Mouse (Mus musculus) gastrocnemius, adult 2 months (tissue): ENCODE measurements around the gene Rnf8. TPM values are rescaled to one million over a fixed set of nuclear protein-coding genes. Genes with fewer than 3 reads are reported as not detected.

Experiments
- DNase-seq: peaks from one replicate; pipeline ENCODE4 v3.0.0; 2022
- H3K27ac ChIP-seq: fragments of 200-600 bp; 2 replicates; pipeline ENCODE4 v1.8.1; 2022; ENCODE audit warnings: mild to moderate bottlenecking
- H3K4me3 ChIP-seq: fragments of 200-600 bp; 2 replicates; pipeline ENCODE4 v1.8.1; 2022; ENCODE audit warnings: mild to moderate bottlenecking, moderate library complexity
- CTCF ChIP-seq: fragments of 200-600 bp; IDR thresholded peaks from 2 replicates; pipeline ENCODE4 v1.8.1; 2022; ENCODE audit warnings: antibody characterized with exemption, mild to moderate bottlenecking, moderate library complexity
- intact Hi-C: fragments of 180-260 bp; cut with DNase I; formaldehyde crosslinking; loops from one replicate; pipeline ENCODE4 v1.15.1; 2025
- total RNA-seq, 2 experiments: library from RNA; stranded (reverse); gene quantifications; 2 replicates each; pipeline ENCODE4 v1.2.3; 2021

Rnf8 gene
- total RNA-seq, 2 experiments from 2014 or later: 20.1 to 22.3 TPM

GRCm38 (mm10) chr17:29635492-29635891 is 20.9 kb downstream of the Rnf8 start:
- Histone ChIP-seq H3K4me3 (no peak overlapping the region), H3K27ac (no peak overlapping the region)
- no peak for DNase-seq
- TF ChIP-seq CTCF: no peak
- intact Hi-C loops: loop anchor here (10.0 kb wide), 1 partner anchor 249 kb away; no protein-coding TSS in a partner anchor

DNA sequence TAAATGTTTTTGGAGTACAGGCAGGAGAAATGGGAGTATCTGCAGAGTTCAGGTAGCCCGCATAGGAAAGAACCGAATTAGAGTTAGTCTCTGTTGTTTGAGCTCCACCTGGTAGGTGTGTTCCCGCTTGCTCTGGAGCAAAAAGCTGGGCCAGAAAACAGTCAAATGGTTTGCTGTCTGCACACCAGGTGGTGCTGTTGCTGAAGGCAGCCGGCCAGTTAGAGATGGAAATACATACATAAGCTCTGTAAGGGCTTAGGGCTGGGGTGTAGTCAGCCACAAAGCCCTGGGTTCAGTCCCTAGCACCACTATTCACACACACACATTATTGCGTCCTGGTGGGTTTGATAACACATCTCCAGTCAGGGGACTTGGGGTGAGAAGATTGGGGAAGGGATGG is 21.5 kb downstream of the Rnf8 start:
- H3K27ac ChIP-seq: no peak overlapping the region
- peak; percentile 42 for DNase-seq
- no peak overlapping the region for H3K4me3 ChIP-seq
- peak; percentile 62 for TF ChIP-seq CTCF
- intact Hi-C loops: loop anchor here (10.0 kb wide), 1 partner anchor 249 kb away; no protein-coding TSS in a partner anchor

DNA sequence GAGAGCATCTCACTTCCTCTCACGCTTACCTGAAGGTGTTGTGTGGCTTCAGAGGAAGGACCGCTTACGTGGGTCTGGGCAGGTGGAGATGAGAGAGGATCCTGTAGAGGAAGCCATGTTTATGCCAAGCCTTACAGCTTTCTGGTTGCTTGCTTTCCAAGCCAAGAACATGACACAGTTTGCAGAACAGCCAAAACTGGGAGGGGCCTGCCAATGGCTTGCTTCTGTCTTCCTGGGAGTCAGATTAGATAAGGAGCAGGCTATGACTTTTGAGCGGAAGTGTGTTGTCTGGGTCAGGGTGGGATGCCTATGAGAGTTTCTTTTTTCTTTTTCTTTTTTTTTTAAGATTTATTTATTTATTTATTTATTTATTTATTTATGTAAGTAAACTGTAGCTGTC is 22.8 kb downstream of the Rnf8 start:
- no peak for TF ChIP-seq CTCF

DNA sequence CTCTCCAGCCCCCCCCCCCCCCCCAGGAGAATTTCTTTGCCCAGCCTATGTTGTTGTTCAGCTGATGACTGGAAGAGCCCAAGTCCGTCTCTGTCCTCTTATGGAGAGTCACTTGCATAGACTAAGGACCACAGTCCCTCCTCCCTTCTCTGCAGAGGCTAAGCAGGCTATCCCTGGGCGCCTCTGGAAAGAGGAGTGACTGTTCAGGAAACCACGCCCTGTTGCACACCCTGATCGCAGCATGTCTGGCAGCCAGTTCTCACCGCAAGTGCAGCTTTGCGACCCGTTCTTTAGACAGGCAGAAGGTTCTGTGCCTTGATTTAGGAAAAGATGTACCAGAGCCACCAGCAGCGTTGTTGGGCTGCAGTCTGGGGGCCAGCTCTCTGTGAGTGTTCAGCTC is 23.3 kb downstream of the Rnf8 start:
- H3K4me3 ChIP-seq: no peak overlapping the region
- no peak overlapping the region for H3K27ac ChIP-seq
- intact Hi-C loops: loop anchor here (10.0 kb wide), 1 partner anchor 247 kb away; no protein-coding TSS in a partner anchor
- no peak for TF ChIP-seq CTCF
- no peak for DNase-seq

More for the DNA sequence above, 22.8 kb downstream of the Rnf8 start:
- Histone ChIP-seq H3K27ac (peak overlapping the region; percentile 20; the same call in 1 of the 2 replicates), H3K4me3 (no peak overlapping the region)
- peak; percentile 48 for DNase-seq
- intact Hi-C loops: loop anchor here (10.0 kb wide), 1 partner anchor 247 kb away; no protein-coding TSS in a partner anchor

DNA sequence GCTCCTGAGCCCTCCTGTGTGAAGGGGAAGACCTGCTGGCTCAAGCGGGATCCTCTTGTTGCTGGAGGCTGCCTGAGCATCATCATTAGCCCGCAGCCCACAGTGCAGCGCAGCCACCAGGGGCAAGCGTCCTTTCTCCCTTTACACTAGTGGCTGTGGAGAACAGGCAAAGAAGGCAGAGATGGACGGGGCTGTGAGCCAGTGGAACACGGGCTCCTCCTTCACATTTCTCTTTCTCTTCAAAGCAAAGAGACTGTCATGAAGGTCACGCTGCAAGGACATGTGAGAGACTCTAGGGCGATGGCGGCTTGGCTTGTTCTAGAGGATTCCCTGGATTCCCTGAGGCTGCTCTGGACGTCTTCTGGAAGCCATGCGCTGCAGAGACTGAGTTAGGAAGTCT is 26.4 kb downstream of the Rnf8 start:
- H3K27ac ChIP-seq: no peak overlapping the region
- intact Hi-C loops: no loop called here
- no peak for DNase-seq

DNA sequence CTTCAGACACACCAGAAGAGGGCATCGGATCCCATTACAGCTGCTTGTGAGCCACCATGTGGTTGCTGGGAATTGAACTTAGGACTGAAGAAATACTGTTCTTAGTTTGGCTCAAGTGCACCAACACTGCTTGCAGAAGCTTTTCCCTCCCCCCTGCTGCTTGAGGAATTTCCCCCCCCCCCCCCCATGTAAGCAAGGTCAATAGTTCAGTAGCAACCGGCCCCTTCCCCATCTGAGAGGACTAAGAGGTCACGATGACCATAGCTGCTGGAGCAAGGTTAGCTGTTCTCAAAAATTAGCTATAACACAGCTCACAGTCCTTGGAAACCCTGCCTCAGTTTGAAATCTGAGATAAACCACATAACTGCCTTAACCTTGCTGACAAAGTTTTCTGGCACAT is 27.6 kb downstream of the Rnf8 start:
- no peak for DNase-seq
- no peak for TF ChIP-seq CTCF
- intact Hi-C loops: no loop called here

More for the DNA sequence above, 26.4 kb downstream of the Rnf8 start:
- TF ChIP-seq CTCF: no peak
- H3K4me3 ChIP-seq: no peak overlapping the region

GRCm38 (mm10) chr17:29658249-29658648 is 43.7 kb downstream of the Rnf8 start:
- no peak overlapping the region for H3K27ac ChIP-seq
- no peak for DNase-seq
- intact Hi-C loops: no loop called here
- no peak overlapping the region for H3K4me3 ChIP-seq
- no peak for TF ChIP-seq CTCF

More for the DNA sequence above, 27.6 kb downstream of the Rnf8 start:
- no peak overlapping the region for H3K27ac ChIP-seq
- H3K4me3 ChIP-seq: no peak overlapping the region

- Histone ChIP-seq H3K27ac (peak within 1 kb of the TSS; percentile 97), H3K4me3 (peak within 1 kb of the TSS; percentile 93)
- no peak for TF ChIP-seq CTCF
- intact Hi-C loops: loop anchor here (2.0 kb wide), 1 partner anchor 57 kb away; the partner anchor contains the start of gene Ccdc167
- DNase-seq: peak; percentile 98
Measured at GRCm38 (mm10) chr17:29660076-29660761, 45.6 kb downstream of the Rnf8 start, which contains the start of gene Cmtr1. TSS of gene Cmtr1 (plus strand) at chr17:29660595.

DNA sequence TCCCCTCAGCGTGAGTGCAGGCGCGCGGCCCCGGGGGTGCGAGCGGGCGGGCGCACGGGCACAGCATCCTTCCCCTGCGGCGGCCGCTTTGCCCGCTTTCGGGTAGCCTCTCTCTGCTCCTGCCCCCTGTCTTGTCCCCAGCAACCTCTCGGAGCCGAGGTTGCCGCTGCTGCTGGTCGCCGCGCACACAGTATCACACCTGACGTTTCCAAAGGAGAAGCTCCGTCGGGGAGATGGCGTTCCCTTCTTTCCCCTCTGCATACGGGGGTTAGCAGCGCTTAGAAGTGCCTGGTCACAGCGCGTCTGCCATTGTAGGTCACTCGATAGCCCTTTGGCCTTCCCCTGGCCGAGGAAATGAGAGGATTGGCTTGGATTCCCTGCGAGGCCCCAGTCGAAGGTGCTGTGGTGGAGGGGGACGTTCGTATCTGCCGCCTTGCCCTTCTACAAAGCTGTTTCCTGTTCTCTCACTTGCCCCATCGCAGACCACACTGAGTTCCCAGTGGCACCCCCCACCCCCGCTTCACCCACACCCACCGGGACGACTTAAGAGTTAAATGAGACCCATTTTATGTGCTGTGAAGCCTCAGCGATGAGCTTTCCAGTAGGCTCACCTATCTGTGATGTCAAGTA is 46.3 kb downstream of the Rnf8 start:
- intact Hi-C loops: loop anchor here (2.0 kb wide), 1 partner anchor 56 kb away; the partner anchor contains the start of gene Ccdc167
- no peak for DNase-seq
- Histone ChIP-seq H3K27ac (peak overlapping the region; percentile 97), H3K4me3 (peak overlapping the region; percentile 93)
- TF ChIP-seq CTCF: no peak

GRCm38 (mm10) chr17:29662145-29662544 is 47.6 kb downstream of the Rnf8 start:
- DNase-seq: no peak
- no peak overlapping the region for H3K4me3 ChIP-seq
- TF ChIP-seq CTCF: no peak
- intact Hi-C loops: no loop called here
- no peak overlapping the region for H3K27ac ChIP-seq

DNA sequence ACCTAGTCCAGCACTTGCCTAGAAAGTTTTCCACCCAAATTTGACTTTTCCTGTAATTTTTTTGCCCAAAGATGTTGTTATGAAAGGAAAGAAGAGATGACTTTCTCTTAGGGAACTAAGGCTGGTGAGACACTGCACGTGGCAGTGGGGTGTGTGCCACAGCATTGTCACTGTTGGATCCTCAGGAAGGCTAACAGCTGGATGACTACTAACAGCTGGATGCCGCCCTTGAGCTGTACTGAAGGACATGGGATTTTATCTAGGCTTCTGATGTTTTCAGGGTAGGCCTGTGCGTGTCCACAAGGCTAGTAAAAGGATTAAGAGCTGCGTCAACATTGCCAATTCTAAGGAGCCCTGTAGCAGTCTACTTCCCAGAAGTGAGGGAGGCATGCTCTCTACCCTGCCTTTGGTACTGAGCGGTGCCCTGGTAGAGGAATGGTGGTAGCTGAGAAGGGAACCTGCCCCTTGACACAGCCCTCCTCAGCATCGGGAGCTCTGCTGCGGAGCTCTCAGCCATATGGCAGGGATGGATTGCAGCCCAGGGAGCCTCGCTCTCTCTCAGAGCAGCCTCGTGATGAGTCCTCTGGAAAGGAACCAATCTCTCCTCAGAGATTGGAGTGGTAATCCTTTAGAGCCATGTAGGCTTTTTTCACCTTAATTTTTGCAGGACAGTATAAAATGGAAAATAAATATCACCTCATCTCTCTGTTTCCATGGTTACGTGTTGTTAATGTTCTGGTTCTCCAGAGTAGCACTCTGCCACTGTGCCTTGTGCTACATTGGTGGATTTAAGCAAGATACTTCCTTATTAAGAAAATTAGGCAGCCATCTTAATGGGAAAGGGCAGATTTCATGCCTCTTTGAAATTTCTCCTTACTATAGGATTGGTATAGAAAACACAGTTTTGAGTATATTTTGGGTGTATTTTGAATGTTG is 53.7 kb downstream of the Rnf8 start:
- no peak for TF ChIP-seq CTCF
- intact Hi-C loops: no loop called here
- Histone ChIP-seq H3K4me3 (no peak overlapping the region), H3K27ac (no peak overlapping the region)
- no peak for DNase-seq

DNA sequence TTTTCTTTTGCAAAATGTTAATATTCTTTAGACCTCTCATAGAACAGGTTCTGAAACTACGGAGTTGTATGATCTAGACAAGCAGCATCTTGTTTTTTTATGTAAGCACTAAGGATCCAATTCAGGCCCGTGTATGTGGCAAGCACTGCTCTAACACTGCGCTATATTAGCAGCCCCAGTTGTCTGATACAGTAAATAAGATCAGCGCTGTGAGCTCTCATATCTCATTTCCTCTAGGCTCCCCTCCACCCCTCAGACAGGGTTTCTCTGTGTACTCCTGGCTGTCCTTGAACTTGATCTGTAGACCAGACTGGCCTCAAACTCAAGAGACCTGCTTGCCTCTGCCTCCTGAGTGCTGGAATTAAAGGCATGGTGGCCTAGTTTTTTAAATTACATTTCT is 54.4 kb downstream of the Rnf8 start:
- TF ChIP-seq CTCF: no peak
- DNase-seq: no peak
- no peak overlapping the region for H3K4me3 ChIP-seq
- H3K27ac ChIP-seq: no peak overlapping the region
- intact Hi-C loops: no loop called here
